Mouse (Mus musculus): ENCODE data around the gene Slc25a41. TPM values are rescaled to one million over a fixed set of nuclear protein-coding genes. Genes with fewer than 3 reads are reported as not detected.

The Slc25a41 gene
- polyA plus RNA-seq, 1 experiment = not detected

DNA sequence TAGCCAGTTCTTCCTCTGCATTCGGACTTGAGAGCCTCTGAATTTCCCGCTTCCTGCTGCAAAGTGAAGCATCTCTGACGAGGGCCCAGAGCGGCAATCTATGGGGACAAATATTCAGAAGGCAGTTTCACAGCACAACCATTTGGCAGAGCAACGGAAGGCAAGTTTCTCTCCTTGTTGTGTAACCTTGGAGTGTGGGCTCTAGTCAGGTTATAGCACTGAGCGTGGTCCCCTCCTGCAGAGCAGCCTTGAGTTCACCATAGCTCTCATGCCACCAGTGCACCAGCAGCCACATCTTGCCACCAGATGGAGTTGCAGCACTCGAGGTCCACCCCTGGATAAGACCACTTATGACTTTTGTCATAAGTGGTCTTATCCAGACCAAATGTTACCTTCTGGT is 53.0 kb downstream of the Slc25a41 start:
- Histone ChIP-seq H3K4me3 (replicated peaks; ENCODE audit: control insufficient read depth, low read depth, low read length) (no peak overlapping the region), H3K27ac (ENCODE audit: control insufficient read depth, insufficient read depth, low read depth, low read length, poor library complexity) (no peak overlapping the region), H3K4me1 (ENCODE audit: control insufficient read depth, insufficient read depth, low read length) (no peaks in the 10 kb centered on the region; the same call in 1 of the 2 replicates)
- WGBS = 55% methylated on average over 7 of the region's 7 CpGs
- TF ChIP-seq CTCF (IDR thresholded peaks at IDR 0.05; ENCODE audit: control insufficient read depth, insufficient read depth, low read length) (no peak), POLR2A (IDR thresholded peaks at IDR 0.05; ENCODE audit: borderline replicate concordance, control insufficient read depth, low read depth, low read length) (no peak)

DNA sequence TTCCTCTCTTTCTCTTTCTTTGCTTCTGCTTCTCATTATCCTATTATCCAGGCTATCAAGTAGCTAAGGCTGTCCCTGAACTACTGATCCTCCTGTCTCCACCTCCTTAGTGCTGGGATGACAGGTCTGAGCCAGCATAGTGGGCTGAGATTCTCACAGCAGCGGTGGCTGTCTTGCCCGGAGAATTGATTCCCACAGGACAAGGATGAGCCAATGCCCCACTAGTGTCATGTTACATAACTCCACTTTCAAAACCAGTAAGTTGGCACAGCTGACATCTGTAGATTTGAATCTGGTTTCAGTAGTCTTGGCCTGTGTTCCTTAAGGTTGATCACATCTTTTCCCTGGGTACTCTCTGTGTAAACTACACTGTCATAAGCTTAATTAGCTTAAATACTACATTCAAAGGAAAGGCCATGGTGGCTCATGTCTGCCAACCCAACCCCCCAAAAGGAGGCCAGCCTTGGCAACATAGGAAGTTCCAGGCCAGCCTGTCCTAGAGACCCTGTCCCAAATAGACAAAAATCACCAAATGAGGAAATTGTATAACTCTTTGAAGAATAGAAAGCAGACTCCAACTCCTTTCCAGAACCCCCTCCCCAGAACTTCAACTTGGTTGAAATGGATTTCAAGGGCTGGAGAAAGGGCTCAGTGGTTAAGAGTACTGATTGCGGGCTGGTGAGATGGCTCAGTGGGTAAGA is 55.2 kb downstream of the Slc25a41 start:
- 62% methylated on average over 3 of the region's 3 CpGs for WGBS
- Histone ChIP-seq H3K4me3 (replicated peaks; ENCODE audit: control insufficient read depth, low read depth, low read length) (no peak overlapping the region), H3K27ac (ENCODE audit: control insufficient read depth, insufficient read depth, low read depth, low read length, poor library complexity) (no peak overlapping the region), H3K4me1 (ENCODE audit: control insufficient read depth, insufficient read depth, low read length) (no peaks in the 10 kb centered on the region; the same call in 1 of the 2 replicates)
- no peak for TF ChIP-seq POLR2A (IDR thresholded peaks at IDR 0.05; ENCODE audit: borderline replicate concordance, control insufficient read depth, low read depth, low read length)

DNA sequence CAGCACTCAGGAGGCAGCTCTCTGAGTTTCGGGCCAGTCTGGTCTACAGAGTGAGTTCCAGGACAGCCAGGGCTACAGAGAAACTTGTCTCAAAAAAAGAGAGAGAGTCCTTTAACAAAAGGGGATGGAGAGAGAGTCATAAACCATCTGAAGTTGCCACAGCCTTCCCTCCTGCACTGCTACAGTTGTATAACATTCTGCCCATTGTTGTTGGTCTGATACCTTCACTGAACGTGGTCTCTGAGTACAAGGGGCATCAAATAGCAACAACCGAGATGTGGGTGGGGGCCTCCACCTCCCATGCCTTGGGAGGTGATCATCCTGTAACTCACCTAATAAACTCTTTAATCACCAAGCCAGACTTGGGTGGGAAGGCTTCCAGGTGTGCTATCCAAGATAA is 55.8 kb downstream of the Slc25a41 start:
- WGBS = 78% methylated on average over 3 of the region's 3 CpGs
- no peak overlapping the region for H3K4me3 ChIP-seq (replicated peaks; ENCODE audit: control insufficient read depth, low read depth, low read length)
- H3K4me1 ChIP-seq (ENCODE audit: control insufficient read depth, insufficient read depth, low read length) = no peaks in the 10 kb centered on the region; the same call in 1 of the 2 replicates
- TF ChIP-seq CTCF (IDR thresholded peaks at IDR 0.05; ENCODE audit: control insufficient read depth, insufficient read depth, low read length) (no peak), POLR2A (IDR thresholded peaks at IDR 0.05; ENCODE audit: borderline replicate concordance, control insufficient read depth, low read depth, low read length) (no peak)
- H3K27ac ChIP-seq (ENCODE audit: control insufficient read depth, insufficient read depth, low read depth, low read length, poor library complexity) = no peak overlapping the region

DNA sequence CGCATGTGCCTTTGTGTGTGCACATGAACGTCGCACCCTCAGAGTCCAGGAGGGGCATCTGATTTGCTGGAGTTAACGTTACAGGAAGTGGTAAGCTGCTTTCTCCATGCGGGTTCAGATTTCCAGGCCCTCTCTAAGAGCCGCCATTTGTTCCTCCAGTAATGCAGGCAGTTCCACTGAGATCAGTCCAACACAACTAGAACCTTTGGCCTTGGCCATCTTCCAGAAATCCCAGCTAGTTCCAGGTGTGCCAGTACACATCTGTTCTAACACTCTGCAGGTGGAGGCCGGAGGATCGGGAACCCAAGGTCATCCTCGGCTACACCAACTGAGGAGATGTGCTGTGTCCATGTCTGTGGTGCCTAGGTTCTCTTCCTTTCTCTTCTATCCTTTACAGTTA is 56.6 kb downstream of the Slc25a41 start:
- 59% methylated on average over 9 of the region's 9 CpGs for WGBS

More for the DNA sequence above, 56.6 kb downstream of the Slc25a41 start:
- Histone ChIP-seq H3K27ac (ENCODE audit: control insufficient read depth, insufficient read depth, low read depth, low read length, poor library complexity) (no peak overlapping the region), H3K4me1 (ENCODE audit: control insufficient read depth, insufficient read depth, low read length) (no peaks in the 10 kb centered on the region; the same call in 1 of the 2 replicates), H3K4me3 (replicated peaks; ENCODE audit: control insufficient read depth, low read depth, low read length) (no peak overlapping the region)
- no peak for TF ChIP-seq POLR2A (IDR thresholded peaks at IDR 0.05; ENCODE audit: borderline replicate concordance, control insufficient read depth, low read depth, low read length)

Other genes with a start within 250 kb of the Slc25a41 start
- gene Rfx2, start 210.6 kb downstream of the Slc25a41 start, polyA plus RNA-seq (2011; ENCODE audit: insufficient read depth, insufficient read length, low replicate concordance, missing spikeins) = 16.2 and 18.2 TPM in 2 replicates
- not detected in 2 replicates for gene Acsbg2, start 167.2 kb downstream of the Slc25a41 start, polyA plus RNA-seq (2011; ENCODE audit: insufficient read depth, insufficient read length, low replicate concordance, missing spikeins)
- gene 1700061G19Rik, start 166.2 kb downstream of the Slc25a41 start, polyA plus RNA-seq (2011; ENCODE audit: insufficient read depth, insufficient read length, low replicate concordance, missing spikeins) = 0.92 TPM in 1 of 2 replicates, not detected in the other
- 12.1 and 17.3 TPM in 2 replicates for gene Mllt1, start 106.2 kb downstream of the Slc25a41 start, polyA plus RNA-seq (2011; ENCODE audit: insufficient read depth, insufficient read length, low replicate concordance, missing spikeins)
- gene Acer1, start 59.5 kb downstream of the Slc25a41 start, polyA plus RNA-seq (2011; ENCODE audit: insufficient read depth, insufficient read length, low replicate concordance, missing spikeins) = not detected in 2 replicates
- 23.7 and 43.4 TPM in 2 replicates for gene Clpp, start 51.3 kb downstream of the Slc25a41 start, polyA plus RNA-seq (2011; ENCODE audit: insufficient read depth, insufficient read length, low replicate concordance, missing spikeins)
- gene Alkbh7, start 44.3 kb downstream of the Slc25a41 start, polyA plus RNA-seq (2011; ENCODE audit: insufficient read depth, insufficient read length, low replicate concordance, missing spikeins) = 4.4 and 11.1 TPM in 2 replicates
- gene Pspn, start 41.6 kb downstream of the Slc25a41 start, polyA plus RNA-seq (2011; ENCODE audit: insufficient read depth, insufficient read length, low replicate concordance, missing spikeins) = not detected in 2 replicates
- 74.4 and 116 TPM in 2 replicates for gene Gtf2f1, start 30.4 kb downstream of the Slc25a41 start, polyA plus RNA-seq (2011; ENCODE audit: insufficient read depth, insufficient read length, low replicate concordance, missing spikeins)
- not detected in 2 replicates for gene Gm17949, start 30.2 kb downstream of the Slc25a41 start, polyA plus RNA-seq (2011; ENCODE audit: insufficient read depth, insufficient read length, low replicate concordance, missing spikeins)
- gene Khsrp, start 10.1 kb downstream of the Slc25a41 start, polyA plus RNA-seq (2011; ENCODE audit: insufficient read depth, insufficient read length, low replicate concordance, missing spikeins) = 56.3 and 56.9 TPM in 2 replicates
- 2.4 TPM in 1 of 2 replicates, not detected in the other for gene Crb3, start 17.5 kb upstream of the Slc25a41 start, polyA plus RNA-seq (2011; ENCODE audit: insufficient read depth, insufficient read length, low replicate concordance, missing spikeins)
- 2.8 and 8.1 TPM in 2 replicates for gene Slc25a23, start 18.2 kb upstream of the Slc25a41 start, polyA plus RNA-seq (2011; ENCODE audit: insufficient read depth, insufficient read length, low replicate concordance, missing spikeins)
- 49.6 and 96.5 TPM in 2 replicates for gene Dennd1c, start 36.9 kb upstream of the Slc25a41 start, polyA plus RNA-seq (2011; ENCODE audit: insufficient read depth, insufficient read length, low replicate concordance, missing spikeins)
- 0.90 TPM in 1 of 2 replicates, not detected in the other for gene Tubb4a, start 46.1 kb upstream of the Slc25a41 start, polyA plus RNA-seq (2011; ENCODE audit: insufficient read depth, insufficient read length, low replicate concordance, missing spikeins)
- 0.75 and 1.6 TPM in 2 replicates for gene Tnfsf9, start 63.7 kb upstream of the Slc25a41 start, polyA plus RNA-seq (2011; ENCODE audit: insufficient read depth, insufficient read length, low replicate concordance, missing spikeins)
- gene Cd70, start 108.1 kb upstream of the Slc25a41 start, polyA plus RNA-seq (2011; ENCODE audit: insufficient read depth, insufficient read length, low replicate concordance, missing spikeins) = not detected in 2 replicates
- 7.0 and 12.8 TPM in 2 replicates for gene Tnfsf14, start 152.5 kb upstream of the Slc25a41 start, polyA plus RNA-seq (2011; ENCODE audit: insufficient read depth, insufficient read length, low replicate concordance, missing spikeins)
- 68.1 and 221 TPM in 2 replicates for gene C3, start 186.5 kb upstream of the Slc25a41 start, polyA plus RNA-seq (2011; ENCODE audit: insufficient read depth, insufficient read length, low replicate concordance, missing spikeins)
- 15.7 and 37.5 TPM in 2 replicates for gene Gpr108, start 206.8 kb upstream of the Slc25a41 start, polyA plus RNA-seq (2011; ENCODE audit: insufficient read depth, insufficient read length, low replicate concordance, missing spikeins)
- 7.0 and 15.4 TPM in 2 replicates for gene Trip10, start 207.8 kb upstream of the Slc25a41 start, polyA plus RNA-seq (2011; ENCODE audit: insufficient read depth, insufficient read length, low replicate concordance, missing spikeins)
- 67.9 and 112 TPM in 2 replicates for gene Vav1, start 237.4 kb upstream of the Slc25a41 start, polyA plus RNA-seq (2011; ENCODE audit: insufficient read depth, insufficient read length, low replicate concordance, missing spikeins)